ENCODE assay signal across 9 mouse cellular contexts in the genomic region with DNA sequence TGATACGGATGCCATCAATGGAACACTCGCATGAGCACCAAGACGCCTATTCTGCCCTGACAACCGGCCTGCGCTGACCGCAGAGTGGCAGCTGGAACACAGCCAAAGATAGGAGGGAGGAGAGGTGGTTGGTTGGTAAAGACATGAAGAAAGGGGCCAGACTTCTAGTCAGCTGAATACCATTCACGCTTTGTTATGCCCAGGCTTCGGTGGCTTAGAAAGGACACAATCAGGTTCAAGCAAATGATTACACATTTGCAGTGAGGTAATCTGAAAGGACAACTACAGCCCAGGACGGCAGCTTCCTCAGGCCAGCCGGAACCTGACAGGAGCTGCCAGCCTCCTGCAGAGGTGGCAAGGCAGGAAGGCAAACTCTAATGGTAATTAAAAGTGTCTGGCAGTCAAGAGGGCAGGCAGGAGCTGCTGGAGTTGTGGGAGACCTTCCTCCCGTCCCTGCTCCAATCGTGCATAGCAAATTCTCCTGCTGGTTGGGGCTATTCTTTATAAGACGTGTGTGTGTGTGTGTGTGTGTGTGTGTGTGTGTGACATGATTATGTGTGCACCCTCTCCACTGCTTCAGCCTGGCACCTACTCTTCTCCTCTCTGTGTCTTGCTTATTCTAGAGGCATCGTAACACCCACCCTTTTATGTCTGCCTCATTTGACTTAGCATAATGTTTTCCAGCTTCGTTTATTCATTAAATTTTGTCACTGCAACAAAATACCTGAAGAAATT.
DNase-seq lines count a peak whose midpoint lies in the region; ATAC-seq and TF ChIP-seq lines count a peak whose summit lies in the region.
"Had no signal": no experiment of that assay in that cellular context is flagged by ENCODE, and none has a peak within 500 bp of the region (broad histone marks: within the 10 kb centered on the region; RNA-seq: fewer than 3 reads in every experiment).

No protein-coding gene starts in this region.

- H3K9ac ChIP-seq in hindbrain, postnatal 0 days (replicated peaks; ENCODE audit: low read length), result no peak overlapping the region

- H3K27me3 ChIP-seq in embryonic facial prominence, embryonic 10.5 days (replicated peaks; ENCODE audit: low read depth, poor library complexity, severe bottlenecking), result no peaks in the 10 kb centered on the region
- no peaks in the 10 kb centered on the region for H3K27me3 ChIP-seq in hindbrain, postnatal 0 days (ENCODE audit: insufficient read depth, low read length)

- TF ChIP-seq CTCF in hindbrain, postnatal 0 days (IDR thresholded peaks at IDR 0.05; ENCODE audit: low read depth), result no peak

- peak; percentile 83 for DNase-seq in cerebellum, postnatal 10 days
- no peak for DNase-seq in cerebellum, adult 18-20 months
- DNase-seq in embryonic facial prominence, embryonic 10.5 days (ENCODE audit: low spot score), result peak; percentile 8
- DNase-seq in hindbrain, postnatal 0 days (ENCODE audit: low spot score), result peak; percentile 71
- DNase-seq in mesoderm, embryonic 11.5 days (ENCODE audit: low read depth, low spot score), result peak; percentile 22
- DNase-seq in thymus, postnatal 25 days, result no peak
- DNase-seq in spleen, postnatal 14 days (ENCODE audit: low spot score in 2 of 2), result no peak

- 65% methylated on average over 15 of the region's 15 CpGs for WGBS in embryonic facial prominence, embryonic 10.5 days
- WGBS in hindbrain, postnatal 0 days, result 16% methylated on average over 15 of the region's 15 CpGs

- H3K36me3 ChIP-seq in embryonic facial prominence, embryonic 10.5 days (replicated peaks), result no peaks in the 10 kb centered on the region
- no peaks in the 10 kb centered on the region for H3K36me3 ChIP-seq in hindbrain, postnatal 0 days (ENCODE audit: insufficient read depth, low read length)

- no peaks in the 10 kb centered on the region for H3K9me3 ChIP-seq in embryonic facial prominence, embryonic 10.5 days
- H3K9me3 ChIP-seq in hindbrain, postnatal 0 days (ENCODE audit: low read length), result no peaks in the 10 kb centered on the region

- peaks cover 5% of the 10 kb centered on the region; the same call in 1 of the 2 replicates for H3K4me1 ChIP-seq in embryonic facial prominence, embryonic 10.5 days
- peaks cover 3% of the 10 kb centered on the region; the same call in 1 of the 2 replicates for H3K4me1 ChIP-seq in hindbrain, postnatal 0 days (ENCODE audit: insufficient read depth, low read length)

- no peak overlapping the region for H3K4me3 ChIP-seq in embryonic facial prominence, embryonic 10.5 days
- H3K4me3 ChIP-seq in hindbrain, postnatal 0 days (ENCODE audit: low read length), result no peak overlapping the region
- H3K4me3 ChIP-seq: heart, adult 2 months had no signal

- ATAC-seq in hindbrain, postnatal 0 days, result peak; percentile 78
- ATAC-seq in frontal cortex, adult (ENCODE audit: low TSS enrichment), result no peak

- peak overlapping the region; percentile 21 for H3K4me2 ChIP-seq in hindbrain, postnatal 0 days (ENCODE audit: low read depth, low read length)

- no peak overlapping the region; the same call in 1 of the 2 replicates for H3K27ac ChIP-seq in embryonic facial prominence, embryonic 10.5 days (replicated peaks)
- H3K27ac ChIP-seq in hindbrain, postnatal 0 days, result peak overlapping the region; percentile 52
- H3K27ac ChIP-seq: heart, adult 2 months had no signal

Comparison
In these comparisons a context has a peak if more than half of its experiments do, and no peak if none do; other contexts are left out.
1. DNase-seq: peak in cerebellum, postnatal 10 days (2 of 2), embryonic facial prominence, embryonic 10.5 days (single experiment), hindbrain, postnatal 0 days (single experiment) and mesoderm, embryonic 11.5 days (single experiment); none in cerebellum, adult 18-20 months (0 of 2), thymus, postnatal 25 days (single experiment) and spleen, postnatal 14 days (0 of 2).